Mouse (Mus musculus) megakaryocyte, embryonic 14.5 days (primary cell): ENCODE data around the gene Bcl2l13. TPM values are rescaled to one million over a fixed set of nuclear protein-coding genes. Genes with fewer than 3 reads are reported as not detected.

Source experiments
- H3K27me3 ChIP-seq: replicated peaks from 2 replicates; pipeline ENCODE3; 2012; ENCODE audit warnings: inconsistent platforms
- H3K36me3 ChIP-seq: replicated peaks from 2 replicates; pipeline ENCODE3; 2012; ENCODE audit warnings: low read length, inconsistent platforms, mixed read lengths
- H3K4me1 ChIP-seq: 2 replicates; pipeline ENCODE4 v1.6.1; 2012; ENCODE audit warnings: inconsistent platforms
- H3K4me3 ChIP-seq: replicated peaks from 2 replicates; pipeline ENCODE3; 2012; ENCODE audit warnings: moderate library complexity, mild to moderate bottlenecking, inconsistent platforms
- H3K9me3 ChIP-seq: 2 replicates; pipeline ENCODE4 v1.6.1; 2012; ENCODE audit warnings: inconsistent platforms
- FLI1 ChIP-seq: IDR thresholded peaks from 2 replicates; pipeline ENCODE4 v1.6.1; 2012; ENCODE audit warnings: low read length, inconsistent platforms, mixed read lengths
- GATA1 ChIP-seq: IDR thresholded peaks from 3 replicates; pipeline ENCODE4 v1.6.1; 2012; ENCODE audit warnings: mixed read lengths, low read length, inconsistent platforms, borderline replicate concordance
- polyA plus RNA-seq: library from polyadenylated mRNA; stranded (reverse); fragments of >175 nt; gene quantifications from 2 replicates; pipeline ENCODE4 v1.2.3, GENCODE M21; 2012; ENCODE audit warnings: low replicate concordance; ENCODE audit not compliant: insufficient read depth

Gene Bcl2l13
- polyA plus RNA-seq, 1 experiment, result 34.6 TPM

DNA sequence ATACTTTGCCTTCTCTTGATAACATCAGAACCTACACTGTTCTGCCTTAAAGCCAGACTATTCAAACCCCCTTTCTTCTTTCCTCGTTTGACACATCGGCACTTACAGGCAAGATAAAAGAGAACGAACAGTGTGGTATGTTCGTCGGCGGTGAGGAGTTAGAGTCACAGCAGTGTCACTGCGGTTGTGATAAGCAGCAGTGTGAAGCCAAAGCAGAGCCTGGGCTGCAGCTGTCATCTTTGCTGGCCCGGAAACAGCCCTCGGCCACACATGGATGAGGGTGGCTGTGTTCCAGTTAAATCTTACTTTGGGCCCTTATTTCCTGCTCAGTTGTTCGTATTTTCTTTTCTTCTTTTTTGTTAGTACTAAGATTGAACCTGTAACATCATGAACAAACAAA is 18.4 kb downstream of the Bcl2l13 start:
- Histone ChIP-seq H3K9me3 (0 out of 2 replicates have a peak, but pooled peaks cover 7% of the 10 kb centered on the region), H3K27me3 (no peaks in the 10 kb centered on the region), H3K4me1 (peaks cover 33% of the 10 kb centered on the region), H3K4me3 (peak overlapping the region; percentile 57), H3K36me3 (peaks cover 65% of the 10 kb centered on the region)
- no peak for TF ChIP-seq FLI1

DNA sequence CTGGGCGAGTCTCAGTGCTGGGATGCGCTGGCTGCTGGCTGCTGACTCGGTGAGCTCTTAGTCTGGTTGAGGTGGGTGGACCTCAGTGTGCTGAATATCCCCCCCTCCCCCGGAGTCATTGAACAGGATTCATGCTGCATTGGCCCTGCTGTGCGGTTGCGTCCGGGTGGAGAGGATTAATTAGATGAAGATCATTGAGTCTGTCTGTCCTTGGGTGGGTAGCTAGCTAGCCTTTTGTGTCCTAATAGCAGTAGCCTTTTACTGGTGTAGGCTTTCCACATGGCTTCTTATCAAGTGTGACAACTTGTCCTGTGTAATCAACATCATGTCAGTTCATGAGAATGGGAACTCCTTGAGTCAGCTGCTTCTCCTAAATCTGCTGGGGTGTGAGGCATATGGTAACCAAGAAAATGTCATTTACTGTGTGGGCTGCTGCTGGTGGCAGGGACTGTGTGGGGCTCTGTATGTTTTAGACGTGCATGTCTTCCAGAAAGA is 22.3 kb downstream of the Bcl2l13 start:
- no peaks in the 10 kb centered on the region for H3K27me3 ChIP-seq
- peaks cover 73% of the 10 kb centered on the region for H3K36me3 ChIP-seq
- H3K4me1 ChIP-seq, result peaks cover 57% of the 10 kb centered on the region
- TF ChIP-seq FLI1 (no peak), GATA1 (no peak)
- no peak overlapping the region for H3K4me3 ChIP-seq
- H3K9me3 ChIP-seq, result 0 out of 2 replicates have a peak, but pooled peaks cover 7% of the 10 kb centered on the region

DNA sequence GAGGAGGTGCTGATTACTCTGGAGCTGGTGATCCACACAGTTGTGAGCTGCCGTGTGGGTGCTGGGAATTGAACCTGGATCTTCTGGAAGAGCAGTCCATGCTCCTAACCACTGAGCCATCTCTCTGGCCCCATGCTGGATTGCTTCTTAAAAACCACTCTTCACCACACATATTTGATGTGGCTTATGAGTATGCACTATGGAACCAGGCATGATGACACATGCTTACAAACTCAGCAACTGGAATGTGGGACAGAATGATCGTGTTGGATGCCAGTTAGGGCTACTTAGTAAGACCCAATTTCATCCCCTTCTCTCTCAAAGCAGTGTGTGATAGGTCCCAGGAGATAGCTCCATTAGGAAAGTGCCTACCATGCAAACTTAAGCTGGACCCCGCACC is 24.1 kb downstream of the Bcl2l13 start:
- peaks cover 61% of the 10 kb centered on the region for H3K4me1 ChIP-seq
- no peak overlapping the region for H3K4me3 ChIP-seq
- 0 out of 2 replicates have a peak, but pooled peaks cover 7% of the 10 kb centered on the region for H3K9me3 ChIP-seq

DNA sequence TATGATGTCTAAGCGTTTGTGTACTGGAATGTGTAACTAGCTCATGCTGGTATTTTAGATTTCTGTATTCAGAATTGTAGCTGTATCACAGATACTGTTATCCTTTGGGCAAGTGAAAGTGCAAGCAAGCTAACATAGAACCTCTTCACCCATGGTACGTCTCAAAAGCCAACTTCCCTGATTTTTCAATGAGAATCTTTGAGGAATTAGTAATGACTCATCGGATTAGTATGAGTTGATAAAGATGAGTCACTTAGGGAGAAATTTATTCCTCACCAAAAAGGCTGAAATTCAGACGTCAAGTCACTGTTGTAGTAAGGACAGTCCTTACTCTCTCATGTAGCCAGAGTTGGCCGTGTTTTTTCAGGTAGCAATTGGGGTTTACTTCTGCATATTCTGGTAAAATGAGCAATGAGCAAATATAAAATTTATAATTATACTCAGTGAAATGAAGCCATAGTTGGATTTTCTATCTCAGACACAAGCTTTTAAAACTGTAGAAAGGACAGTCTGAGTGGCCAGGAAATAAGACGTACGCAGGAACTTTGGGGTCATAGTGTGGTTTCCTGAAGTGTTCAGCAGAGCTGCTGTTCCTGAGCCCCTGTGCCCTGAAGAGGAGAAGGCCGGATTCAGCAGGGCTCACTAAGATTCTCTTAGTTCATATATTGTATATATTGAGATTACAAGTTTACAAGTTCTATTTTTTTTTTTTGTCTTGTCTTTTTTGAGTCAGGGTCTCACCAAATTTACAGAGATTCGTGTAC is 30.2 kb downstream of the Bcl2l13 start:
- TF ChIP-seq GATA1 (no peak), FLI1 (no peak)
- Histone ChIP-seq H3K27me3 (no peaks in the 10 kb centered on the region), H3K9me3 (no peaks in the 10 kb centered on the region), H3K36me3 (peaks cover 57% of the 10 kb centered on the region), H3K4me1 (peaks cover 64% of the 10 kb centered on the region), H3K4me3 (no peak overlapping the region)

More for the DNA sequence above, 24.1 kb downstream of the Bcl2l13 start:
- no peaks in the 10 kb centered on the region for H3K27me3 ChIP-seq
- TF ChIP-seq FLI1 (no peak), GATA1 (no peak)
- H3K36me3 ChIP-seq, result peaks cover 74% of the 10 kb centered on the region

DNA sequence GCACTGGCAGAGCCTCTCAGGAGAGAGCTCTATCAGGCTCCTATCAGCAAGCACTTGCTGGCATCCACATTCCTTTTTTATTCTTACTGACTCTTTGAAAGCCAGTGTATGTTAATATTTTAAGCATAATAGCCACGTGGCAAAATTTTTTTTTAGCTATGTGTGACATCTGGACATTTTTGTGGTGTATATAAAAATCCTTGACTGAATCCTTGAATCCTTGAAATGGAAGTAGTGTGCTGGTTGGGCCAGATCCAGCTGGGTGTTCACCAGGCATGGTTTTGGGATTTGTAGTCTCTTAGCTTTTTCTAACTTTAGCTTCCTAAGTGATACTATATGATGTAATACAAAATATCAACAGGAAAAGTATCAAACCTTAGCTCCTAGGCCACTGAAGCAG is 32.8 kb downstream of the Bcl2l13 start:
- Histone ChIP-seq H3K36me3 (peaks cover 51% of the 10 kb centered on the region), H3K4me3 (no peak overlapping the region), H3K9me3 (no peaks in the 10 kb centered on the region)

DNA sequence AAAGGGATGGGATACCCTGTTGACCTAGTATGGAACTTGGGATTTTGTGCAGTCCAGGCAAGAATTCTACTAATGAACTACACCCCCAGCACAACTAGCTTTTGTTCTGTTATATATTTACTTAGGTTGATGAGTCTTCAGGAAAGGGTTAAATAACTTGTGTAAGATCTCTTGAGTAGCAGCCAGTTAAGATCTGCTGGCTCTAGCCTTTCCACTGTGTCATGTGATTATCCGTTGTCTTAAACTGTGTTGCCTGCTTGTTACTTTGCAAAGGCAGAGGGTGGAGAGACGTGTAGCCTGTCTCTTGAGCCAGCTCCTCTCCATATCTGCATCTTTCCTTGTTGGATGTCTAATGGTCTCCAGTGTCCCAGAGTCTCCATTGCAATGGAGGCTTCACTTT is 35.3 kb downstream of the Bcl2l13 start:
- Histone ChIP-seq H3K9me3 (no peaks in the 10 kb centered on the region), H3K4me3 (no peak overlapping the region), H3K4me1 (peaks cover 60% of the 10 kb centered on the region), H3K36me3 (peaks cover 48% of the 10 kb centered on the region), H3K27me3 (no peaks in the 10 kb centered on the region)
- no peak for TF ChIP-seq FLI1
- no peak for TF ChIP-seq GATA1

More for the DNA sequence above, 32.8 kb downstream of the Bcl2l13 start:
- Histone ChIP-seq H3K4me1 (peaks cover 65% of the 10 kb centered on the region), H3K27me3 (no peaks in the 10 kb centered on the region)
- TF ChIP-seq FLI1, result no peak
- TF ChIP-seq GATA1, result no peak

DNA sequence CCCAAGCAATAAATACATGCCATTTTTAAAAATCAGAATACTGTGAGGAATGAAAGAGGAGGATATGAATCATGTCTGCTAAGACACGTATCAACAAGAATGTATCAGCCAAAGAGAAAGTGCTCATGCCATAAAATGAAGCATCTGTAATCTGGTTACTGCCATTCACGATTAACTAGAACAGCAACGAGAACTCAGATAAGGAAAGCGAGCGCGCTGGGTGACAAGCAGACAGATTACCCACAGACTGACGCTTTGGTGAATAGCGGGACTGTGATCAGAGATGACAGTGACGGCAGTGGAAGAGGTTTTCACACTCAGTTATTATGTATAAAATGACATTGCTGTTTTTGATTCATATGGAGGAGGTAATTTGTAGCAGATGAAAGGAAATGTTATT is 37.9 kb downstream of the Bcl2l13 start:
- H3K4me3 ChIP-seq, result peak overlapping the region; percentile 67
- peaks cover 66% of the 10 kb centered on the region for H3K36me3 ChIP-seq
- H3K4me1 ChIP-seq, result peaks cover 40% of the 10 kb centered on the region
- H3K27me3 ChIP-seq, result no peaks in the 10 kb centered on the region
- no peaks in the 10 kb centered on the region for H3K9me3 ChIP-seq
- TF ChIP-seq FLI1 (no peak), GATA1 (no peak)

DNA sequence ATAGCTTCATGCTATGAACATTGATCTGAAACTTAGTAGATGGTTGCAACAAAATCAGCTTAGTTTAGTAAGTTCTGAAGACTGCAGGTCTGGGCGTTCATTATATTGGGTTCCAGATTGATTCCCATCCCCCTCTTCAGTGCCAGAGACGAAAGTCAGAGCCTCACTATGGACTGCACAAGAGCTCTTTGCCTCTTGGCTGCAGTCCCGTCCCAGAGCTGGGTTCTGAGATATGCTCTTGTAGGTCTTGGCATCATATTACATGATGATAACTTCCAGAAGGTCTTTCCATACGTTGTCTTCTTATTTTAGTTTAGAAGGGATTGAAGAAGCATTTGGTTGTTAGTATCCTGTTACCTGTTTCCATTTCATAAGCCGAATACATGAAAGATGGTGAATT is 43.0 kb downstream of the Bcl2l13 start:
- Histone ChIP-seq H3K36me3 (peaks cover 89% of the 10 kb centered on the region), H3K9me3 (peaks cover 5% of the 10 kb centered on the region)

DNA sequence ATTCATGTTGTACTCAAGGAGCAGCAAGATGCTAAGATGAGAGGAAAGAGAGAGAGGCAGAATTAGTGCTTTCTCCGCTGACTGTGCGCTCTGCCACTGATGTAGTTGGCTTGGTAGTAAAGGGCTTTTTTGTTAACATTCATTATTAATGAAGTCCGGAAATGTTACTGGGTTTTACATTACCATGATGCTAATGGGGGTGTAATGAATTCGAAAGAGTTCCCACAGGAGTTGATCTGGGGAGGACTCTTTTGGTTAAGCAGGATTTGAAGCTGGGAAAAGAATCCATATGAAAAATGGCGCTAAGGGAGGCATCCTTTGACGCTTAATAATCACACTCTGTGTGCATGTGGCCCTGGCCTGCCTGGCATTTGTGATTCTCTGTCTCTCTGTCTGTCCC is 48.4 kb downstream of the Bcl2l13 start:
- H3K27me3 ChIP-seq, result no peaks in the 10 kb centered on the region
- TF ChIP-seq GATA1, result no peak
- TF ChIP-seq FLI1, result no peak
- peaks cover 94% of the 10 kb centered on the region for H3K36me3 ChIP-seq
- peaks cover 5% of the 10 kb centered on the region for H3K9me3 ChIP-seq
- H3K4me3 ChIP-seq, result no peak overlapping the region
- no peaks in the 10 kb centered on the region for H3K4me1 ChIP-seq

More for the DNA sequence above, 43.0 kb downstream of the Bcl2l13 start:
- no peak for TF ChIP-seq FLI1
- TF ChIP-seq GATA1, result no peak
- Histone ChIP-seq H3K4me1 (peaks cover 13% of the 10 kb centered on the region), H3K4me3 (no peak overlapping the region), H3K27me3 (no peaks in the 10 kb centered on the region)

DNA sequence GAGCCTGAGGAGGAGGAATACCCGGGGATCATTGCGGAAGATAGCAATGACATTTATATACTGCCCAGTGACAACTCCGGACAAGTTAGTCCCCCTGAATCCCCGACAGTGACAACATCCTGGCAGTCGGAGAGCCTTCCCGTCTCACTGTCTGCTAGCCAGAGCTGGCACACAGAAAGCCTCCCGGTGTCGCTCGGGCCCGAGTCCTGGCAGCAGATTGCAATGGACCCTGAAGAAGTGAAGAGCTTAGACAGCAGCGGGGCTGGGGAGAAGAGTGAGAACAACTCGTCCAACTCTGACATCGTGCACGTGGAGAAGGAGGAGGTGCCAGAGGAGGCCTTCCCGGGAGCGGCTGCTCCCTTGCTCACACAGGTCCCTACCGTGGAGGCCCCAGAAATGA is 50.7 kb downstream of the Bcl2l13 start:
- TF ChIP-seq GATA1 (no peak), FLI1 (no peak)
- H3K36me3 ChIP-seq, result peaks cover 96% of the 10 kb centered on the region

More for the DNA sequence above, 50.7 kb downstream of the Bcl2l13 start:
- peaks cover 5% of the 10 kb centered on the region for H3K9me3 ChIP-seq
- H3K4me3 ChIP-seq, result no peak overlapping the region
- H3K4me1 ChIP-seq, result no peaks in the 10 kb centered on the region
- no peaks in the 10 kb centered on the region for H3K27me3 ChIP-seq
